Mouse (Mus musculus) midbrain, embryonic 13.5 days (tissue): ENCODE results near the gene Thtpa. TPM values are rescaled to one million over a fixed set of nuclear protein-coding genes. Genes with fewer than 3 reads are reported as not detected.
A peak's percentile ranks its signal among the peaks of the same experiment; 100 is the strongest.

Experiments
- ATAC-seq: fragments of 200-750 bp; cut with Nextera tagmentation; 2 replicates; pipeline ENCODE4 v1.8.0; 2017; ENCODE audit warnings: mild to moderate bottlenecking, moderate TSS enrichment, moderate library complexity
- H3K27ac ChIP-seq: fragments of 300-500 bp; sonication (generic); 2 replicates; pipeline ENCODE4 v1.5.1; 2015; ENCODE audit warnings: inconsistent platforms, mild to moderate bottlenecking, moderate library complexity
- H3K27me3 ChIP-seq: fragments of 300-500 bp; sonication (generic); 2 replicates; pipeline ENCODE4 v1.6.1; 2015; ENCODE audit warnings: mild to moderate bottlenecking, inconsistent platforms
- H3K36me3 ChIP-seq: fragments of 300-500 bp; sonication (generic); 2 replicates; pipeline ENCODE4 v1.6.1; 2015; ENCODE audit warnings: mild to moderate bottlenecking, inconsistent platforms
- H3K4me1 ChIP-seq: fragments of 300-500 bp; sonication (generic); replicated peaks from 2 replicates; pipeline ENCODE4 v1.6.1; 2015; ENCODE audit warnings: inconsistent platforms
- H3K4me2 ChIP-seq: fragments of 300-500 bp; sonication (generic); replicated peaks from 2 replicates; pipeline ENCODE4 v1.6.1; 2015; ENCODE audit warnings: moderate library complexity, mild to moderate bottlenecking, inconsistent platforms
- H3K4me3 ChIP-seq: fragments of 300-500 bp; sonication (generic); replicated peaks from 2 replicates; pipeline ENCODE4 v1.5.1; 2015; ENCODE audit warnings: mild to moderate bottlenecking, inconsistent platforms
- H3K9ac ChIP-seq: fragments of 300-500 bp; sonication (generic); replicated peaks from 2 replicates; pipeline ENCODE4 v1.6.1; 2015; ENCODE audit warnings: mild to moderate bottlenecking, inconsistent platforms
- H3K9me3 ChIP-seq: fragments of 300-500 bp; sonication (generic); 2 replicates; pipeline ENCODE4 v1.6.1; 2016; ENCODE audit warnings: mild to moderate bottlenecking, inconsistent platforms
- WGBS: fragments of 180-500 bp; shearing (Covaris S2); methylation state at CpG from one replicate; pipeline ENCODE4 v1.1.7; 2015; 5-methylcytosine and 5-hydroxymethylcytosine counted together
- polyA plus RNA-seq: library from polyadenylated mRNA; unstranded; fragments of >200 nt; fragmentation: Nextera tagmentation; extraction: Ambion mirVana; gene quantifications from 2 replicates; pipeline ENCODE4 v1.2.1, GENCODE M21; 2015

Thtpa gene
- polyA plus RNA-seq, 1 experiment from 2014 or later = 32.1 TPM

- H3K36me3 ChIP-seq = peaks cover 13% of the 10 kb centered on the region
- peak overlapping the region; percentile 56 for H3K9ac ChIP-seq
- H3K4me3 ChIP-seq = no peak overlapping the region
- peaks cover 49% of the 10 kb centered on the region for H3K27me3 ChIP-seq
- peak overlapping the region; percentile 39 for H3K4me2 ChIP-seq
- peak; percentile 9; the same call in 1 of the 2 replicates for ATAC-seq
- no peaks in the 10 kb centered on the region for H3K9me3 ChIP-seq
- peaks cover 78% of the 10 kb centered on the region for H3K4me1 ChIP-seq
- WGBS = 8% methylated on average over 21 of the region's 21 CpGs
- peak overlapping the region; percentile 81 for H3K27ac ChIP-seq
Measured at GRCm38 (mm10) chr14:55109048-55109873, 14.7 kb downstream of the Thtpa start.

GRCm38 (mm10) chr14:55110076-55110475, 15.5 kb downstream of the Thtpa start:
- peaks cover 84% of the 10 kb centered on the region for H3K4me1 ChIP-seq
- H3K27me3 ChIP-seq = peaks cover 44% of the 10 kb centered on the region
- peak overlapping the region; percentile 56; the same call in 1 of the 2 replicates for H3K9ac ChIP-seq
- no peak overlapping the region; the same call in 1 of the 2 replicates for H3K4me2 ChIP-seq
- no peak overlapping the region for H3K4me3 ChIP-seq
- no peak for ATAC-seq
- 34% methylated on average over 9 of the region's 9 CpGs for WGBS
- H3K9me3 ChIP-seq = no peaks in the 10 kb centered on the region
- H3K36me3 ChIP-seq = peaks cover 13% of the 10 kb centered on the region
- 0 out of 2 replicates have a peak overlapping the region, but pooled peaks have one; percentile 47 for H3K27ac ChIP-seq

- Histone ChIP-seq H3K4me3 (no peak overlapping the region), H3K4me1 (peaks cover 84% of the 10 kb centered on the region)
- no peak for ATAC-seq
Measured at GRCm38 (mm10) chr14:55111720-55112119, 17.1 kb downstream of the Thtpa start.

GRCm38 (mm10) chr14:55113351-55113974, 18.9 kb downstream of the Thtpa start:
- peak overlapping the region; percentile 95 for H3K4me2 ChIP-seq
- no peaks in the 10 kb centered on the region for H3K9me3 ChIP-seq
- peaks cover 13% of the 10 kb centered on the region for H3K36me3 ChIP-seq
- H3K4me3 ChIP-seq = peak overlapping the region; percentile 81
- no peak overlapping the region for H3K27ac ChIP-seq
- 0 out of 2 replicates have a peak overlapping the region, but pooled peaks have one; percentile 88 for H3K9ac ChIP-seq
- H3K4me1 ChIP-seq = peaks cover 79% of the 10 kb centered on the region
- H3K27me3 ChIP-seq = peaks cover 44% of the 10 kb centered on the region
- no peak for ATAC-seq
- 76% methylated on average over 51 of the region's 51 CpGs for WGBS

More at GRCm38 (mm10) chr14:55111720-55112119, 17.1 kb downstream of the Thtpa start:
- Histone ChIP-seq H3K4me2 (peak overlapping the region; percentile 17; the same call in 1 of the 2 replicates), H3K36me3 (peaks cover 13% of the 10 kb centered on the region), H3K27me3 (peaks cover 44% of the 10 kb centered on the region), H3K9me3 (no peaks in the 10 kb centered on the region), H3K9ac (no peak overlapping the region), H3K27ac (no peak overlapping the region)
- 75% methylated on average over 2 of the region's 2 CpGs for WGBS

- Histone ChIP-seq H3K9ac (peak overlapping the region; percentile 88), H3K4me3 (peak overlapping the region; percentile 81), H3K4me2 (peak overlapping the region; percentile 95), H3K9me3 (no peaks in the 10 kb centered on the region), H3K27ac (peak overlapping the region; percentile 93), H3K4me1 (peaks cover 73% of the 10 kb centered on the region), H3K27me3 (peaks cover 44% of the 10 kb centered on the region), H3K36me3 (peaks cover 13% of the 10 kb centered on the region)
- 9% methylated on average over 26 of the region's 26 CpGs for WGBS
- no peak for ATAC-seq
Measured at GRCm38 (mm10) chr14:55113975-55114645, 19.5 kb downstream of the Thtpa start.

GRCm38 (mm10) chr14:55114759-55115701, 20.4 kb downstream of the Thtpa start:
- Histone ChIP-seq H3K27ac (peak overlapping the region; percentile 93), H3K9me3 (no peaks in the 10 kb centered on the region), H3K27me3 (peaks cover 41% of the 10 kb centered on the region), H3K9ac (peak overlapping the region; percentile 88), H3K36me3 (peaks cover 11% of the 10 kb centered on the region), H3K4me1 (peaks cover 64% of the 10 kb centered on the region), H3K4me3 (peak overlapping the region; percentile 81), H3K4me2 (peak overlapping the region; percentile 95)
- ATAC-seq = peak; percentile 59
- WGBS = under 1% methylated on average over 59 of the region's 78 CpGs

- H3K4me2 ChIP-seq = peak overlapping the region; percentile 95
- peak overlapping the region; percentile 81 for H3K4me3 ChIP-seq
- peak overlapping the region; percentile 93 for H3K27ac ChIP-seq
- peaks cover 10% of the 10 kb centered on the region for H3K36me3 ChIP-seq
- peak overlapping the region; percentile 88 for H3K9ac ChIP-seq
- WGBS = 2% methylated on average over 8 of the region's 8 CpGs
- ATAC-seq = peak; percentile 44
- peaks cover 33% of the 10 kb centered on the region for H3K27me3 ChIP-seq
- H3K9me3 ChIP-seq = no peaks in the 10 kb centered on the region
- H3K4me1 ChIP-seq = peaks cover 59% of the 10 kb centered on the region
Measured at GRCm38 (mm10) chr14:55115846-55116245, 21.3 kb downstream of the Thtpa start.

- peak within 1 kb of the TSS; percentile 88 for H3K9ac ChIP-seq
- H3K9me3 ChIP-seq = no peaks in the 10 kb centered on the region
- H3K4me2 ChIP-seq = peak within 1 kb of the TSS; percentile 95
- ATAC-seq = peak; percentile 46
- peaks cover 28% of the 10 kb centered on the region for H3K27me3 ChIP-seq
- H3K4me3 ChIP-seq = peak within 1 kb of the TSS; percentile 81
- peak within 1 kb of the TSS; percentile 93 for H3K27ac ChIP-seq
- peaks cover 56% of the 10 kb centered on the region for H3K4me1 ChIP-seq
- H3K36me3 ChIP-seq = peaks cover 10% of the 10 kb centered on the region
- WGBS = 4% methylated on average over 21 of the region's 21 CpGs
Measured at GRCm38 (mm10) chr14:55116425-55117200, 22.0 kb downstream of the Thtpa start, which contains the start of gene Jph4. Gene Jph4 (minus strand): TSS chr14:55116935.

- WGBS = 84% methylated on average over 4 of the region's 4 CpGs
- no peaks in the 10 kb centered on the region for H3K9me3 ChIP-seq
- ATAC-seq = no peak
- no peak overlapping the region for H3K4me2 ChIP-seq
- H3K27ac ChIP-seq = no peak overlapping the region
- no peak overlapping the region for H3K9ac ChIP-seq
- no peaks in the 10 kb centered on the region for H3K36me3 ChIP-seq
- H3K4me1 ChIP-seq = peaks cover 50% of the 10 kb centered on the region
- peaks cover 9% of the 10 kb centered on the region for H3K27me3 ChIP-seq
- H3K4me3 ChIP-seq = no peak overlapping the region
Measured at GRCm38 (mm10) chr14:55118852-55119251, 24.3 kb downstream of the Thtpa start.

- no peak overlapping the region for H3K27ac ChIP-seq
- ATAC-seq = no peak
- H3K4me1 ChIP-seq = peaks cover 43% of the 10 kb centered on the region
- H3K9me3 ChIP-seq = no peaks in the 10 kb centered on the region
- no peak overlapping the region for H3K9ac ChIP-seq
- H3K27me3 ChIP-seq = peaks cover 4% of the 10 kb centered on the region; the same call in 1 of the 2 replicates
- no peak overlapping the region for H3K4me2 ChIP-seq
- no peaks in the 10 kb centered on the region for H3K36me3 ChIP-seq
- H3K4me3 ChIP-seq = no peak overlapping the region
- WGBS = 66% methylated on average over 4 of the region's 4 CpGs
Measured at GRCm38 (mm10) chr14:55119421-55120134, 25.0 kb downstream of the Thtpa start.
